ENCODE assay signal across 25 mouse cellular contexts in the genomic region with DNA sequence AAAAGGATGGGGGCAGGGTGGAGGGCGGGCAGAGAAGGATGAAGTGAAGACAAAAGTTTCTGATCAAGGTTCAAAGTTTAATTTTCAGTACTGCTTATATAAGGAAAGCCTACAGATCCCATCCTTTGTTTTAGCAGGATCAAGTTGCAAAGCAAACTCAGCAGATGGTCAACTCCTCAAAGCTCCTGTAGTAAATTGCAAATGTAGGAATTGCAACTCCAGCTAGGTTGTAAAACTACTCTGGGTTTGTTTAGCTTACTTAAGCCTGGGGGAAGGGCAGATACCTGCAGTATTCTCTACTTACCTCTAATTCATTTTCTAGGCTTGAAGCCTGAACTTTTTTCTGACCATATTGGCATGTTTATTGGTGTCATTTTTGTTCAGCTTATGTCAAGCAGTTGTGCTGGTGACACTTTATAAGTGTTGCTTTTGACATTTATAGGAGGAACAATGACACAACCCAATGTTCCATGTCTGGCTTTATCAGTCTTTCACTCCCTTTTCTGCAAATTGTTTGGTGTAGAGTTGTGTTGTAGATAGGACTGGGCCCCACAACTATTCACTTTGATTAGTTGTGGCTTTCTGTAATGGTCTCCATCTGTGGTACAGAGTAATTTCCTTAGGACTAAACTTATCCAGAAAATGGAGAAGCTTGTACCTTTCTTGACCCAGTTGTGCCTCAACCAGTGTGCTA.
"Had no signal": no experiment of that assay in that cellular context is flagged by ENCODE, and none has a peak within 500 bp of the region (broad histone marks: within the 10 kb centered on the region; RNA-seq: fewer than 3 reads in every experiment).

No protein-coding gene starts in this region.

- ATAC-seq: hindbrain, postnatal 0 days; intestine, embryonic 16.5 days; liver, postnatal 0 days had no signal

- DNase-seq: gastrocnemius, postnatal 14 days; gastrocnemius, postnatal 36 days; heart, adult 11 months; heart, adult 2 months; heart, postnatal 14 days; heart, postnatal 36 days; kidney, adult 11 months; kidney, adult 9 months; kidney, postnatal 25 days; layer of hippocampus, adult 9-11 months; layer of hippocampus, postnatal 36 days; liver; liver, embryonic 13.5 days; liver, postnatal 0 days had no signal

- H3K36me3 ChIP-seq: heart, embryonic 13.5 days; heart, embryonic 15.5 days; hindbrain, embryonic 13.5 days; hindbrain, embryonic 15.5 days; limb, embryonic 10.5 days; limb, embryonic 12.5 days; liver, embryonic 13.5 days; liver, embryonic 15.5 days had no signal

- H3K27ac ChIP-seq: heart, adult 2 months; heart, embryonic 13.5 days; heart, embryonic 15.5 days; hindbrain, embryonic 13.5 days; hindbrain, embryonic 15.5 days; hindbrain, postnatal 0 days; limb, embryonic 10.5 days; limb, embryonic 12.5 days; liver, embryonic 13.5 days; liver, embryonic 15.5 days had no signal

- H3K4me1 ChIP-seq: heart, embryonic 13.5 days; heart, embryonic 15.5 days; hindbrain, embryonic 13.5 days; hindbrain, embryonic 15.5 days; limb, embryonic 10.5 days; limb, embryonic 12.5 days; liver, embryonic 13.5 days; liver, embryonic 15.5 days had no signal

- H3K4me2 ChIP-seq: heart, embryonic 11.5 days; heart, embryonic 13.5 days; heart, embryonic 15.5 days; hindbrain, embryonic 13.5 days; hindbrain, embryonic 15.5 days; limb, embryonic 12.5 days; liver, embryonic 11.5 days; liver, embryonic 13.5 days; liver, embryonic 15.5 days had no signal

- H3K4me3 ChIP-seq: heart, adult 2 months; heart, embryonic 13.5 days; heart, embryonic 15.5 days; hindbrain, embryonic 13.5 days; hindbrain, embryonic 15.5 days; limb, embryonic 10.5 days; limb, embryonic 12.5 days; liver, embryonic 13.5 days; liver, embryonic 15.5 days had no signal

- H3K9ac ChIP-seq: heart, embryonic 13.5 days; heart, embryonic 15.5 days; hindbrain, embryonic 13.5 days; hindbrain, embryonic 15.5 days; limb, embryonic 12.5 days; liver, embryonic 13.5 days; liver, embryonic 15.5 days; liver, postnatal 0 days had no signal

- H3K9me3 ChIP-seq: heart, embryonic 13.5 days; heart, embryonic 15.5 days; hindbrain, embryonic 13.5 days; hindbrain, embryonic 15.5 days; limb, embryonic 10.5 days; limb, embryonic 12.5 days; liver, embryonic 13.5 days; liver, embryonic 15.5 days had no signal

- H3K27me3 ChIP-seq: heart, embryonic 13.5 days; heart, embryonic 15.5 days; hindbrain, embryonic 13.5 days; hindbrain, embryonic 15.5 days; limb, embryonic 12.5 days; liver, embryonic 13.5 days; liver, embryonic 15.5 days had no signal
